Mouse (Mus musculus) heart, embryonic 10.5 days (tissue): ENCODE data around the gene Zdhhc14. TPM values are rescaled to one million over a fixed set of nuclear protein-coding genes. Genes with fewer than 3 reads are reported as not detected.

Experiments used
- DNase-seq: peaks from one replicate; pipeline ENCODE4 v3.0.0-alpha.2; 2017; ENCODE audit warnings: low spot score
- H3K27ac ChIP-seq: fragments of 300-500 bp; sonication (generic); 2 replicates; pipeline ENCODE4 v1.5.1; 2016; ENCODE audit warnings: mild to moderate bottlenecking
- H3K27me3 ChIP-seq: fragments of 300-500 bp; sonication (generic); 2 replicates; pipeline ENCODE4 v1.6.1; 2016; ENCODE audit warnings: mild to moderate bottlenecking; ENCODE audit not compliant: poor library complexity, insufficient read depth, severe bottlenecking
- H3K36me3 ChIP-seq: fragments of 300-500 bp; sonication (generic); 2 replicates; pipeline ENCODE4 v1.6.1; 2016; ENCODE audit warnings: mild to moderate bottlenecking, moderate library complexity
- H3K4me1 ChIP-seq: fragments of 300-500 bp; sonication (generic); 2 replicates; pipeline ENCODE4 v1.6.1; 2016; ENCODE audit warnings: mild to moderate bottlenecking
- H3K4me3 ChIP-seq: fragments of 300-500 bp; sonication (generic); 2 replicates; pipeline ENCODE4 v1.5.1; 2016; ENCODE audit warnings: mild to moderate bottlenecking, moderate library complexity
- H3K9me3 ChIP-seq: fragments of 300-500 bp; sonication (generic); 2 replicates; pipeline ENCODE4 v1.6.1; 2016; ENCODE audit warnings: mild to moderate bottlenecking, moderate library complexity
- WGBS: fragments of 180-500 bp; shearing (Covaris S2); methylation state at CpG from one replicate; pipeline ENCODE4 v1.1.7; 2016; 5-methylcytosine and 5-hydroxymethylcytosine counted together
- polyA plus RNA-seq: library from polyadenylated mRNA; unstranded; fragments of >200 nt; fragmentation: Nextera tagmentation; extraction: Ambion mirVana; gene quantifications from 2 replicates; pipeline ENCODE4 v1.2.1, GENCODE M21; 2016

Zdhhc14 gene
- polyA plus RNA-seq, 1 experiment from 2014 or later, result 1.6 TPM

DNA sequence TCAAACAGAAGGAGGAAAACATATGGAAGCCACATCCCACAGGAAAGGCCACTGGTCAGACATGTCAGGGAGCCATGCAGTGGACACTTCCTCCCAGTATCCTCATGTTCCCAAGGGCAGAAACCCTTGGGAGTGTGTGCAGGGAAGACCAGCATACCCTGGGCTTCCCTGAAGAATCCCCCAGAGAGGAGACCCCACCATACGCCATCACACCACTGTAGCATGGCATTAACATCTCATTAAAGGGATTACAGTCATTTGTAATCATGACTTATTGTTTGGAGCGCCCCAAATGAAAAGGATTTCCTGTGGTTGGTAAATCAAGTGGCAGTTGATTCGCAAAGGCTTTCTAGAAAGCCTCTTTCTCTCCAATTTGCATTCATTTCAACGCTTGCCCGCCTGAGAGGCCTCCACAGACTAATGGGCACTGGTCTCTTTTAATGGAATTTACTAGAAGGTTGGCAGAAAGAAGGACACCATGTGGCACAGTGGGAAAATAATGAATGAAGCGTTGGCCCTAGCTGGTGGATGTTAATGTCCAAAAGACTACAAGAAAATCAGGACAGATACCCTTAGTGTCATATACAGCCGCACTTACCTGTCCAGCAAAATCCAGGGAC, 226.5 kb downstream of the Zdhhc14 start:
- 79% methylated on average over 7 of the region's 7 CpGs for WGBS
- no peak for DNase-seq
- no peaks in the 10 kb centered on the region; the same call in 1 of the 2 replicates for H3K27me3 ChIP-seq

DNA sequence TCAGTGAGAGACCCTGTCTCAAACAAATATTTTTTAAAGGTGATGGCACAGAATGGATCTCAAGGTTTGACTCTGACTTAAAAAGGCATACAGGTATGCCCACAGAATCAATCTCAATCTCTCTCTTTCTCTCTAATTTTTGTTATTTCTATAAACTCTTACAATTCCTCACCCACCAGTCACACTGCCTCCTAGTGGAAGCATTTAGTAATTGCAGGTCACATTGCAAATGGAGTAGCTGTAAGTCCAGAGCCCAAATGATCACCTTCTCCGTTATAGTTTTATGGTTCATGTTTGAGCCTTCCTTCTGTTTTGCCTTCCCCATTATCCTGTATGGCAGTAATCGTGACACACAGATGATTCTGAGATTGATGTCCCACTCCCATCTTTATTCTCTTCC, 230.4 kb downstream of the Zdhhc14 start:
- Histone ChIP-seq H3K36me3 (no peaks in the 10 kb centered on the region), H3K9me3 (no peaks in the 10 kb centered on the region)
- 77% methylated on average over 2 of the region's 2 CpGs for WGBS

More for the DNA sequence above, 226.5 kb downstream of the Zdhhc14 start:
- H3K4me3 ChIP-seq, result no peak overlapping the region
- no peak overlapping the region for H3K27ac ChIP-seq
- H3K4me1 ChIP-seq, result peaks cover 1% of the 10 kb centered on the region; the same call in 1 of the 2 replicates
- H3K9me3 ChIP-seq, result no peaks in the 10 kb centered on the region
- H3K36me3 ChIP-seq, result no peaks in the 10 kb centered on the region

DNA sequence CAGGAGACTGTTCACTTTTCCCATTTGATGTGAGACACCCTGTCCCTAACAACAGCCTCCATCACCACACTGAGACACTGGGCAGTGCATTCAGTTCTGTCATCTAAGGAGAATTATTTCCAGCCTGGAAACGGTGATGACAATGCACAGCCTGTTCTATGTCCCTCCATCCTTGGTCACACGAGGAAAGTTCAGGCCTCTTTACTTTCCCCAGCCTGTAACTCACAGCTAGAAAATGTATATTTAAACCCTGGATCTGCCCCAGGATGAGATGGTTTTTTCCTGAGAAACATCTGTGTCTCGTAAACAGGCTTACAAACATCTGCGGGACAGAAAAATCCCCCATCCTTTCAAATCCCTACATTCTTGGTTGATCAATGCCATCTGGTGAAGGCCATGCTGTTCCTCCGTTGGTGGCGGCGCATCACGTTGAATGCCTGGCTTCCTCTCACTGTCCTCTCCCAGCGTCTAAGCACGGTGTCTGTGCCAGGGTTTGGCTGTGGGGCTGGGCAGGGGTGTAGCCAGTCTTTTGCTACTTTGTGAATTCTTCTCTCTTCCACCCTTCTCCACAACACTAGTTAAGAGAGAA, 231.3 kb downstream of the Zdhhc14 start:
- H3K4me1 ChIP-seq, result peaks cover 3% of the 10 kb centered on the region; the same call in 1 of the 2 replicates
- H3K36me3 ChIP-seq, result no peaks in the 10 kb centered on the region
- 67% methylated on average over 10 of the region's 10 CpGs for WGBS
- H3K9me3 ChIP-seq, result no peaks in the 10 kb centered on the region
- H3K4me3 ChIP-seq, result no peak overlapping the region
- no peak overlapping the region for H3K27ac ChIP-seq
- no peak for DNase-seq
- H3K27me3 ChIP-seq, result peaks cover 1% of the 10 kb centered on the region; the same call in 1 of the 2 replicates

More for the DNA sequence above, 230.4 kb downstream of the Zdhhc14 start:
- Histone ChIP-seq H3K4me1 (peaks cover 3% of the 10 kb centered on the region; the same call in 1 of the 2 replicates), H3K27me3 (no peaks in the 10 kb centered on the region; the same call in 1 of the 2 replicates), H3K27ac (no peak overlapping the region), H3K4me3 (no peak overlapping the region)
- no peak for DNase-seq

DNA sequence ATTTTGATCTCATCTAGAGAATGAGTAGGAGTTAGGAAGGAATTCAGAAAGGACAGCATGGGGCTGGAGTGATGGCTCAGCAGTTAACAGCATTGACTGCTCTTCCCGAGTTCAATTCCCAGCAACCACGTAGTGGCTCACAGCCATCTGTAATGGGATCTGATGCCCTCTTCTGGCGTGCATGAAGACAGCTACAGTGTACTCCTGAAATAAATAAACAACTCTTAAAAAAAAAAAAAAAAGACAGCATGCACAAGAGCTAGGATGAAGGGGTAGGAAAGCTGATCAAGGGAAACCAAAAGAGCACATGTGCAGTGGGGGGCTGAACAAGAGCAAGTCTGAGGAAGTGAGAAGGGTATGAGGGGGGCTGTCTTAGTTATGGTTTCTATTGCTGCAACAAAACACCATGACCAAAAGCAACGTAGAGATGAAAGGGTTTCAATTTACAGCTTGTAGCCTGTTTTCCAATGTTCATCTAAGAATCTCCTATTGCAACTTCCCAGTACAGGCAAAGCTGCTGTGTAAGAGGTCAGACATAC, 237.3 kb downstream of the Zdhhc14 start:
- no peak for DNase-seq
- H3K27ac ChIP-seq, result no peak overlapping the region
- H3K4me1 ChIP-seq, result no peaks in the 10 kb centered on the region
- WGBS, result 50% methylated on average over 4 of the region's 4 CpGs
- H3K36me3 ChIP-seq, result no peaks in the 10 kb centered on the region
- H3K9me3 ChIP-seq, result no peaks in the 10 kb centered on the region
- no peak overlapping the region for H3K4me3 ChIP-seq
- peaks cover 13% of the 10 kb centered on the region; the same call in 1 of the 2 replicates for H3K27me3 ChIP-seq

DNA sequence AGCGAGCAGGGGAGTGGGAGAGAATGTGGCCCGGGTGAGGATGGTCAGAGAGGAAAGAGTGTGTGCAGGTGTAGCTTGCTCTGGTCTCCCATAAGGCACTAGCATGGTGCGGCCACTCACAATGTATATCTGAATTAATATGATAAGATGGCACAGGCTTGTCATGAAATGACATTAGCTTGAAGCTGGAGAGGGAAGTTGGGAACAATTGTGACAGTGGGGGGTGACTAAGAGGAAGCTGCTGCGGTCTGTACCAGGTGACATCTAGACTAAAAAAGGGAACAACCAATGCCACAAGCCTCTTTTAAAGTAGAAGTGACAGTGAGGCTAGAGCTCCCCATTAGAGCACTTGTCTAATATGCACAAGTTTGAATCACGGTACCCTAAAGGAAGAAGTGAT, 238.2 kb downstream of the Zdhhc14 start:
- DNase-seq, result no peak
- Histone ChIP-seq H3K27me3 (peaks cover 13% of the 10 kb centered on the region; the same call in 1 of the 2 replicates), H3K4me1 (no peaks in the 10 kb centered on the region), H3K4me3 (no peak overlapping the region), H3K9me3 (no peaks in the 10 kb centered on the region), H3K36me3 (no peaks in the 10 kb centered on the region), H3K27ac (no peak overlapping the region)
- 86% methylated on average over 5 of the region's 5 CpGs for WGBS

DNA sequence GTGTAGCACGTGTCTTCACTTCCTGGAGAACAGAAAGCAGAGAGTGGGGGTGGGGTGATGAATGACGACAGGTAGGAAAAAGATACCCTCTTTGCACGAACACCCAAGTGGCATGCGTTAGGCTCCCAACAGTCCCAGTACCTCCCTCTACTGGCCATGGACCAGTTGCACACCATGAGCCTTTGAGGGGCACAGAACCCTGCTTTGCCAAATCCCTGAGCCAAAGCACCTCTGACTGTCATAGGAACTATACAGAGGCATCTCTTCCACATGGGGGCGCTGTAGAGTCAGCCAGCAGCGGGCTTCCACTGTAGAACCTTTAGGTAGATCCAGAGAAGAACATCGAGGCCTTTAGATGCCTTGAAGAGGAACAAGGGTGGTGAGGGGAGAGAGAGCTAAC, 241.0 kb downstream of the Zdhhc14 start:
- H3K4me1 ChIP-seq, result no peaks in the 10 kb centered on the region
- WGBS, result 27% methylated on average over 7 of the region's 7 CpGs
- peaks cover 13% of the 10 kb centered on the region; the same call in 1 of the 2 replicates for H3K27me3 ChIP-seq
- no peak overlapping the region for H3K27ac ChIP-seq
- no peaks in the 10 kb centered on the region for H3K9me3 ChIP-seq
- H3K4me3 ChIP-seq, result no peak overlapping the region
- DNase-seq, result no peak
- no peaks in the 10 kb centered on the region for H3K36me3 ChIP-seq

DNA sequence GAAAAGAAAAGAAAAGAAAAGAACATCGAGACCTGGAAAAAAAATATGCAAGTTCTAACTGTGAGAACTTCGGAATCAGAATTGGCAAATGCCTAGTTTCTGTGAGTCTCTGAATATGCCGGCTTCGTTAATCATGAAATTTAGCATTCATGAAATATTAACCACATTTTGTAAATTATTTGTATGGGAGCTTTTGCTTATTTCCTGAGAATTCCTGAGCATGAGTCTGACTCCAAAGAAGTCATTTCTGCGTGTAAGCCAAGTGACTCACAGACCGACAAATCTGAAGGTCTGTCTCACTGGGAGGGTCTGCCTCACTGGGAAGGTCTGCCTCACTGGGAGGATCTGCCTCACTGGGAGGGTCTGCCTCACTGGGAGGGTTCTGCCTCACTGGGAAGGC, 248.7 kb downstream of the Zdhhc14 start:
- Histone ChIP-seq H3K4me3 (no peak overlapping the region), H3K9me3 (no peaks in the 10 kb centered on the region), H3K36me3 (no peaks in the 10 kb centered on the region), H3K4me1 (no peaks in the 10 kb centered on the region), H3K27ac (no peak overlapping the region), H3K27me3 (0 out of 2 replicates have a peak, but pooled peaks cover 3% of the 10 kb centered on the region)
- no peak for DNase-seq
- 90% methylated on average over 6 of the region's 6 CpGs for WGBS

DNA sequence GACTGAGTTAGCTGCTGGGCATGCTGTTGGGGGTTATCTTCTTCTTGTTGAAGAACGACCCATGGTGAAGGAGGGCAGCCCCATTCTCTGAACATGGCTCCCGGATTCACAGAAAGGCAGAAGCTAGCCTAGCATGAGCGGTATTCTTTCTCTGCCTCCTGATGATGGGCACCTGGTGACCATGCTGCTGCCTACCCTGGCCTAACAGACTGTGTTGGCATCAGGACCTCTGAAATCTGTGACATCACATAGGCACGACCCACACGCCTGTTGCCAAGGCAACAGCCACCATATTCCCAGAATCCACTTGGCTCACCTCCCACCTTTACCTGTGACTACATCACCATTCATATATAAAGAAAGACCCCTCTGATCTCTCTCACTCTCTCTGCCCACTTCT, 251.7 kb downstream of the Zdhhc14 start:
- Histone ChIP-seq H3K27me3 (0 out of 2 replicates have a peak, but pooled peaks cover 3% of the 10 kb centered on the region), H3K27ac (no peak overlapping the region), H3K36me3 (no peaks in the 10 kb centered on the region), H3K9me3 (no peaks in the 10 kb centered on the region), H3K4me1 (no peaks in the 10 kb centered on the region), H3K4me3 (no peak overlapping the region)
- DNase-seq, result no peak
- WGBS, result 83% methylated on average over 5 of the region's 5 CpGs

DNA sequence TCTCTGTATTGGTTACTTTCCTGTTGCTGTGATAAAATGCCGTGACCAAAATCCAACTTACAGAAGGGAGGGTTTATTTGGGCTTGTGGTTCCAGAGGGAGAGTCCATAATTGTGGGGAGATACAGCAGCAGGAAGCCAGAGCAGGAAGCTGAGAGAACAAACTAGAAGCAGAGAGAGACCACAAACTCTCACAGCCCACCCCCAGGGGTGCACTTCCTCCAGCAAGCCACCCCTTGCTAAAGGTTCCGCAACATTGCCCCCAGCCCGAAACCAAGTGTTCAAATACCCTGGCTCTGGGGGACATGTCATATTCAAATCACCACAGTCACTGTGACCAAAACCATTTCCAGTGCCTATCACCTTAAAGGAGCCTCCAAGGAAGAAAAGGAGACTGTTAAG, 254.0 kb downstream of the Zdhhc14 start:
- H3K4me1 ChIP-seq, result no peaks in the 10 kb centered on the region
- H3K36me3 ChIP-seq, result no peaks in the 10 kb centered on the region
- WGBS, result 89% methylated on average over 3 of the region's 3 CpGs
- H3K27me3 ChIP-seq, result peaks cover 7% of the 10 kb centered on the region; the same call in 1 of the 2 replicates
- H3K4me3 ChIP-seq, result no peak overlapping the region
- no peaks in the 10 kb centered on the region for H3K9me3 ChIP-seq
- no peak for DNase-seq
- H3K27ac ChIP-seq, result no peak overlapping the region

DNA sequence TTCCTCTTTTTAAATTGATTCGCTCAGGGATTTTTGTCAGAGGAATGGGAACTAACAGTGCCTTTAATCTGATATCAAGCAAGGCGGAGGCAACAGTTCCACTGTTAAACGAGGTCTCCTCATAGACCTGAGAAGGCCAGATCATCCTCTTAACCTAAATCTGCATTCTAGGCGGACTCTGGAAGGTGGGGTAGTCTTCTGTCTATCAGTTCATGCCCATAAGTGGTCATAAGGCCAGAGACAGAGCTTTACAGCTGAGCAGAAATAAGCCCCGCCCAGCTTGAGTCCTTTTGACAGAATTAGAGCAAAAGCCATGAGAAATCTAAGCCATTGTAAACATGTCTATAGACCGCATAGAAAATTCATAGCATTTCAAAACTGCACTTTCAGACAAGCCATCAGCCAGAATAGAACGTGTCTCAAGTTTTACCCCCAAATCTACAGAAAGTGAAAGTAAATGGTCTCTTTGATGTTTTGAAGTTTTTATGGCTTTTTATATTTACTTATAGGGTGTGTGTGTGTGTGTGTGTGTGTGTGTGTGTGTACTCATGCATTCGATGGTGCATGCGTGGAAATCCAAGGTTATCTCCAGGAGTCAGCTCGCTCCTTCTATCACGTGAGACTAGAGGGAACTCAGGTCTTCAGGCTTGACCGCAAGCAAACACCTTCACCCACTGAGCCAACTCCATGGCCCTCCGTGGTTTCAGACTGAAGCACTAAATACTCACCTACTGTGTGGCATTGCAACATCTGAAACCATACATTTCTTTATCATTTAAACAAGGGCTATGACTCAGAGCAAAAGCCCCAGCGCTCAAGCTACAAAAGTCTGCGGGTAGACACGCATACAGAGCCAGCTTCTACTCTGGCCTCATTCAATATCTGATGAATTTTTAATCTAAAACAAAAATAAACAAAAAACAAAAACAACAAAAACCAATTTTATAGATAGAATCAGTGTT, 255.5 kb downstream of the Zdhhc14 start:
- H3K4me3 ChIP-seq, result no peak overlapping the region
- no peaks in the 10 kb centered on the region for H3K9me3 ChIP-seq
- H3K36me3 ChIP-seq, result no peaks in the 10 kb centered on the region
- no peak overlapping the region for H3K27ac ChIP-seq
- peaks cover 7% of the 10 kb centered on the region; the same call in 1 of the 2 replicates for H3K27me3 ChIP-seq
- H3K4me1 ChIP-seq, result peaks cover 4% of the 10 kb centered on the region
- DNase-seq, result no peak
- 77% methylated on average over 16 of the region's 16 CpGs for WGBS

DNA sequence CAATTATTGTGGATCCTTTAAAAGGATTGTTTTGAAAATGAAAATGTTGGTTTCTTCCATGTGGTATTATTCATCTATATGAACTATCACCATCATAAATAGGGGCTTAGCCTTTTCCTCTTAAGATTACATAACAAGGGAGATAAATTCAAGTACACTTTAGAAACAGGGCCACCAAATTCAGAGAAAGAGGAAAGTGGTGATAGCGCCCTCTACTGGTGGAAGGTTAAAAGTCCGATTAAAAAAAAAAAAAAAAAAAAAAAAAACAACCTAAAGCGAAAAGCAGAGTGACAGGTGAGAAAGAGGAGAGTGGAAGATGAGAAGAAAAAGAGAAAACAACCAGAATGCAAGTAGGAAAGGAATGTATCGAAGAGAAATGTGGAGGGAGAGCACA, 256.1 kb downstream of the Zdhhc14 start:
- Histone ChIP-seq H3K4me3 (no peak overlapping the region), H3K36me3 (no peaks in the 10 kb centered on the region), H3K27ac (no peak overlapping the region), H3K9me3 (no peaks in the 10 kb centered on the region), H3K27me3 (peaks cover 7% of the 10 kb centered on the region; the same call in 1 of the 2 replicates), H3K4me1 (peaks cover 5% of the 10 kb centered on the region)
- DNase-seq, result no peak
- 4% methylated on average over 3 of the region's 4 CpGs for WGBS

DNA sequence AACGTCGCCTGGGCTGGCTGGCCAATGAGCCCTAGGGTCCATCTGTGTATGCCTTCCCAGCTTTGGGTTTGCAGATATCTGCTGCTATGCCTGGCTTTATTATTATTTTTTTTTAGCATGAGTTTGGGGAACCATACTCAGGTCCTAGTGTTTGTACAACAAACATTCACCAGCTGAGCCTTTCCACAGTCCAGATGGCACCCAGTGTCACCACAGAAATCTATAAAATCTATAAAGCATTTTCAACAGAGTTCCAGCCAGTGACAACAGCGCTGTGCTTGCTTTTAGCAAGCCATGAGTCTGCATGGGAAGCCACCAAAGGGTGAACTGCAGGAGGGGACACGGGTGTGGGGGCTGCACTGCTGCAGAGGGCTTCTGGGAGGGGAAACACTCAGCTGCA, 257.9 kb downstream of the Zdhhc14 start:
- H3K36me3 ChIP-seq, result no peaks in the 10 kb centered on the region
- DNase-seq, result no peak
- peaks cover 7% of the 10 kb centered on the region; the same call in 1 of the 2 replicates for H3K27me3 ChIP-seq
- no peaks in the 10 kb centered on the region for H3K9me3 ChIP-seq
- peaks cover 5% of the 10 kb centered on the region for H3K4me1 ChIP-seq
- H3K4me3 ChIP-seq, result no peak overlapping the region
- 71% methylated on average over 4 of the region's 4 CpGs for WGBS
- no peak overlapping the region for H3K27ac ChIP-seq
